Mouse (Mus musculus): ENCODE measurements around the gene Sema3g. TPM values are rescaled to one million over a fixed set of nuclear protein-coding genes. Genes with fewer than 3 reads are reported as not detected.

Sema3g gene
- total and polyA plus RNA-seq, 3 experiments, result 0.11 TPM; not detected in 2

DNA sequence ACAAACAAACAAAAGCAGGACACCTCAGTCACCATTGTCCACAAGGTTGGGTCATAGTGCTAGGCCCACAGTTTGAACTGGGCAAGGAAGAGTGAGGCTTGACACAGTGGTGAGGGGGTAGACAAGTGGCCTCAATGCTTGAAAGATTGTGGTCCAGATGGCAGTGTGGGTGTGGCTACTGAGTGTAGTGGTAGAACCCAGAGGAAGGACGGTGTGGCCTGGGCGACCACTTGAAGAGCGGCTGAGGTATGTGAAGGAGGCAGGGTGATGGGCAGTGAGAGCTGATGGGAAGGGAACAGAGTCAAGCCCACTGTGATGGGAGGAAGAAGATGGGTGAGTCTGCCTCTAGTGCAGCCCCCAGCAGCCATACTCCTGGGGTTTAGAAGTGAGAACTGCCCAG is 3.0 kb upstream of the Sema3g start:
- H3K27me3 ChIP-seq (ENCODE audit: insufficient read depth, low read length), result peaks cover 81% of the 10 kb centered on the region
- H3K4me1 ChIP-seq (ENCODE audit: insufficient read depth, low read depth, low read length), result peaks cover 8% of the 10 kb centered on the region
- no peaks in the 10 kb centered on the region for H3K36me3 ChIP-seq (replicated peaks)
- no peak for TF ChIP-seq POLR2AphosphoS5 (IDR thresholded peaks at IDR 0.05; ENCODE audit: insufficient replicate concordance, low read depth, low read length)
- TF ChIP-seq CTCF (IDR thresholded peaks at IDR 0.05; ENCODE audit: low read depth, low read length), result no peak
- no peak for TF ChIP-seq GATA1 (IDR thresholded peaks at IDR 0.05; ENCODE audit: borderline replicate concordance, low read length)
- no peak for TF ChIP-seq GATA2 (IDR thresholded peaks at IDR 0.05; ENCODE audit: borderline replicate concordance, low read depth, low read length)
- TF ChIP-seq TAL1 (conservative IDR thresholded peaks at IDR 0.05; ENCODE audit: low read depth, low read length), result no peak
- DNase-seq (ENCODE audit: low spot score), result no peak
- H3K9me3 ChIP-seq (replicated peaks), result no peaks in the 10 kb centered on the region
- no peak for ATAC-seq (ENCODE audit: extremely low read depth, insufficient number of reproducible peaks, low FRiP score, poor library complexity, severe bottlenecking)
- H3K4me3 ChIP-seq (ENCODE audit: low read depth, low read length), result no peak overlapping the region

DNA sequence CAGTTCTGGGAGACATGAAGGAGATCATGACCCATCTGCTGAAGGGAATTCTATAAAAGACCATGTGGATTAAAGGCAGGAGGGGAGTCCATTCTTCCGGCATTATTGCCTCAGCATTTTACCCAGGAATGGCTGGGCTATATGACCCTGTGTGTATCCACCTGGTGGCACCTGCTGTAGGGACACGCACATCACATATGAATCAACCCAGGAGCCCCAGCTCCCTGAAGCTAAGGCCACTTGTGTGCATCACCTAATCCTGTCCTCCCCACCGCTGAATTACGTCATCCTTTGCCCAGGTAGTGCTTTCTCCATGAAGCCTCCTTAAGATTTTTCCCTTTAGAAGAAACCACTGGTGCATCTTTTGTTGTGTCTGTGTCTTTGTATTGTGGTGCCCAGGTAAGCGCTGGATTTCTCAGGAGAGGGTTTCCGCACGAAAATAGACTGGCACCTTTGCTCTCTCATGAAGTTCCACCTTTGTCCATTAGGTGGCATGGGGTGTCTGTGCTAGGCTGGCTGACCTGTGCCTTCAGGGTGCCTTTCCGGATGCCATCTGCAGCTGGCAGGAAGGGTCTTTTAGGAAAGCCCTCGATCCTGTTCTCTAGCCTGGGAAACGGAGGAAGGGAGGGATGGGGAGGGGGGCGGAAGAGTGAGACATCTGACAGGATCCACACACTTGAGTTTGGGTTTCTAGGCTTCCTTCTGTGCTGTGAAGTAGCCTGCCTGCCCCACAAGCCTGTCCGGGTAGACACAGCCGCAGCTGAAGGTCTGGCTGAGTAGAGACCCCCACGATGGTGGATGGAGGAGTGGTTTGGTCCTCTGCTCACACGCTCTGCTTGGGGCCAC is 2.3 kb upstream of the Sema3g start:
- ATAC-seq (ENCODE audit: extremely low read depth, insufficient number of reproducible peaks, low FRiP score, poor library complexity, severe bottlenecking), result no peak
- TF ChIP-seq GATA1 (IDR thresholded peaks at IDR 0.05; ENCODE audit: borderline replicate concordance, low read length) (no peak), CTCF (IDR thresholded peaks at IDR 0.05; ENCODE audit: low read depth, low read length) (peak; percentile 49; the same call in 1 of the 2 replicates)
- no peaks in the 10 kb centered on the region for H3K9me3 ChIP-seq (replicated peaks)
- peak; percentile 64 for DNase-seq (ENCODE audit: low spot score)
- no peak overlapping the region for H3K4me3 ChIP-seq (ENCODE audit: low read depth, low read length)
- peaks cover 74% of the 10 kb centered on the region for H3K27me3 ChIP-seq (ENCODE audit: insufficient read depth, low read length)
- H3K4me1 ChIP-seq (ENCODE audit: insufficient read depth, low read depth, low read length), result peaks cover 8% of the 10 kb centered on the region
- no peaks in the 10 kb centered on the region for H3K36me3 ChIP-seq (replicated peaks)

DNA sequence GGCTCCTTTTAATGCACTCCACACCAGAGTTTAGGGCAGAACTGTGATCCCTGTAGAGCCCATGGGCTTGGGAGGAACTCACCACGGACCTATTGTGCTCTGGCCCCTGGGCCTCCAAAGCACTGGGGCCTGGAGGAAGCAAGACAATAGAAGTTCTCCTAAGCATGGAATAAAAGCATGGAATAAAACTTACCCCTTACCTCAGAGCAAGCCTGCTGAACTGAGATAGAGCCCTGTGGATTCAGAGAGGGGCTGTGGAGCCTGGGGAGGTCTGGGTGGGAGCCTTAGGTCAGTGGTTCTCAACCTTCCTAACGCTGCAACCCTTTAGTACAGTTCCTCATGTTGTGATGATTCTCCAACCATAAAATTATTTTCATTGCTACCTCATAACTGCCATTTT is 814 bp upstream of the Sema3g start, which contains the start of gene Nisch:
Nisch (minus strand) TSS at position 101 of the 400 bp plus-strand sequence.
- no peaks in the 10 kb centered on the region for H3K36me3 ChIP-seq (replicated peaks)
- peaks cover 4% of the 10 kb centered on the region for H3K4me1 ChIP-seq (ENCODE audit: insufficient read depth, low read depth, low read length)
- no peak for ATAC-seq (ENCODE audit: extremely low read depth, insufficient number of reproducible peaks, low FRiP score, poor library complexity, severe bottlenecking)
- TF ChIP-seq GATA2 (IDR thresholded peaks at IDR 0.05; ENCODE audit: borderline replicate concordance, low read depth, low read length) (no peak), TAL1 (conservative IDR thresholded peaks at IDR 0.05; ENCODE audit: low read depth, low read length) (no peak), POLR2AphosphoS5 (IDR thresholded peaks at IDR 0.05; ENCODE audit: insufficient replicate concordance, low read depth, low read length) (no peak), GATA1 (IDR thresholded peaks at IDR 0.05; ENCODE audit: borderline replicate concordance, low read length) (no peak), CTCF (IDR thresholded peaks at IDR 0.05; ENCODE audit: low read depth, low read length) (no peak)
- H3K27me3 ChIP-seq (ENCODE audit: insufficient read depth, low read length), result peaks cover 76% of the 10 kb centered on the region
- H3K9me3 ChIP-seq (replicated peaks), result no peaks in the 10 kb centered on the region
- H3K4me3 ChIP-seq (ENCODE audit: low read depth, low read length), result no peak within 1 kb of the TSS
- no peak for DNase-seq (ENCODE audit: low spot score)

DNA sequence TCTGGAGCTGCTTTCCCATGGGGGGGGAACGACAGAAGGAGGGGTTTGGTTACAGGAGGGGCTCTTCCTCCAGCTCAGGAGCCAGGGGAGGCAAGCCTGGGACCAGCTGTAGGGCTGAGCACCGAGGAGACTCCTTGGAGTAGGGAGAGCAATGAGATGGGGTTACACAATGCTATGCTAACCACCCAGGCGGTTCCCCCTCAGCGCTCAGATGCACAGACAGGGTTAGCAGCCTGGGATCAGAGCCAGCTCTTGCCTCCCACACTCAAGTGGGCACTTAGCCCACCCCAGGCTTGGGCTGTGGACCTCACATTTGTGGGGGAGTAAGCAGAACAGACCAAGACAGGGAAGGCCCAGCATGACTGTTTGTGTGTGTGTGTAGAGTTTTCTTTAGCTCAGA is 9.3 kb downstream of the Sema3g start:
- H3K9me3 ChIP-seq (replicated peaks), result no peaks in the 10 kb centered on the region
- TF ChIP-seq GATA1 (IDR thresholded peaks at IDR 0.05; ENCODE audit: borderline replicate concordance, low read length), result no peak
- TF ChIP-seq GATA2 (IDR thresholded peaks at IDR 0.05; ENCODE audit: borderline replicate concordance, low read depth, low read length), result no peak
- TF ChIP-seq CTCF (IDR thresholded peaks at IDR 0.05; ENCODE audit: low read depth, low read length), result no peak
- no peak for TF ChIP-seq POLR2AphosphoS5 (IDR thresholded peaks at IDR 0.05; ENCODE audit: insufficient replicate concordance, low read depth, low read length)
- TF ChIP-seq TAL1 (conservative IDR thresholded peaks at IDR 0.05; ENCODE audit: low read depth, low read length), result no peak
- H3K4me1 ChIP-seq (ENCODE audit: insufficient read depth, low read depth, low read length), result peaks cover 3% of the 10 kb centered on the region
- H3K4me3 ChIP-seq (ENCODE audit: low read depth, low read length), result no peak overlapping the region
- peaks cover 90% of the 10 kb centered on the region for H3K27me3 ChIP-seq (ENCODE audit: insufficient read depth, low read length)
- DNase-seq (ENCODE audit: low spot score) (no peak), ATAC-seq (ENCODE audit: extremely low read depth, insufficient number of reproducible peaks, low FRiP score, poor library complexity, severe bottlenecking) (no peak)
- no peaks in the 10 kb centered on the region for H3K36me3 ChIP-seq (replicated peaks)

DNA sequence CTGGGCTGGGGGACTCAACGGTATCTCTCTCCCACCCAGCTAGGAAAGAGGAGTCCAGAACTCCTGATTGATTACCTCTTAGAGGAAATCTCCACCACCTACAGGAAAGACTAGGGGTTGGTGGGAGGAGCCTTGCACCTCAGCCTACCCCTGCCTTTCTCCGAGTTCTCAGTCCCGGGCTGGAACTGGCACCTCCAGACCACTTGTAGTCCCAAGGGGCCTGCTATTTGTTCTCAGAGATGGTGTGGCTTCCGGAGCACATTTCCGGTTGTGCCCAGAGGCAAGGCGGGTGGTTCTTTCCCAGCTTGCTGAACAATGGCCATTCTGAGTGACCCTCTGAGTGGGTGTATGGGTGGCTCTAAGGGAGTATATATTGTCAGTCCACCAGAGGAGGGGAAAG is 10.6 kb downstream of the Sema3g start:
- no peaks in the 10 kb centered on the region for H3K9me3 ChIP-seq (replicated peaks)
- ATAC-seq (ENCODE audit: extremely low read depth, insufficient number of reproducible peaks, low FRiP score, poor library complexity, severe bottlenecking) (no peak), DNase-seq (ENCODE audit: low spot score) (no peak)
- TF ChIP-seq GATA2 (IDR thresholded peaks at IDR 0.05; ENCODE audit: borderline replicate concordance, low read depth, low read length) (no peak), TAL1 (conservative IDR thresholded peaks at IDR 0.05; ENCODE audit: low read depth, low read length) (no peak), GATA1 (IDR thresholded peaks at IDR 0.05; ENCODE audit: borderline replicate concordance, low read length) (no peak), POLR2AphosphoS5 (IDR thresholded peaks at IDR 0.05; ENCODE audit: insufficient replicate concordance, low read depth, low read length) (no peak), CTCF (IDR thresholded peaks at IDR 0.05; ENCODE audit: low read depth, low read length) (no peak)
- peaks cover 3% of the 10 kb centered on the region for H3K4me1 ChIP-seq (ENCODE audit: insufficient read depth, low read depth, low read length)
- no peak overlapping the region for H3K4me3 ChIP-seq (ENCODE audit: low read depth, low read length)
- peaks cover 91% of the 10 kb centered on the region for H3K27me3 ChIP-seq (ENCODE audit: insufficient read depth, low read length)
- no peaks in the 10 kb centered on the region for H3K36me3 ChIP-seq (replicated peaks)

DNA sequence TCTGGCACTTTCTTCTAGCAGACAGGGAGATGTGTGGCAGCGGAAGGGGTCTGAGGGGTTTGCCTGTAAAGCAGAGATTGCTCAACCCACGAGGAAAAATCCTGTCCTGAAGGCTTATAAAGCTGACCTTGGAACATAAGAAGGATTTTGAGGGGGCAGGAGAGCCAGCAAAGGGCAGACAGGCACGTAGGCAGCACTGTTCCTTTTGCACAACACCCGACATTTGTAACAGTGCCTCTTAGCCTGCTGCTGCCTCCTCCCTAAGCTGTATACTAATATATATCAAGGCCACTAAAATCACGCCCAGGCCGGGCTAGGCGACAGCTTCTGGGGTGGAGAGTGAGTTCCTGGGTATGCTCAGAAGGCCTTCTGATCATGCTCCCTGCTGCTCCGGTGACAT is 12.8 kb downstream of the Sema3g start:
- no peak overlapping the region for H3K4me3 ChIP-seq (ENCODE audit: low read depth, low read length)
- TF ChIP-seq POLR2AphosphoS5 (IDR thresholded peaks at IDR 0.05; ENCODE audit: insufficient replicate concordance, low read depth, low read length) (no peak), CTCF (IDR thresholded peaks at IDR 0.05; ENCODE audit: low read depth, low read length) (no peak), GATA2 (IDR thresholded peaks at IDR 0.05; ENCODE audit: borderline replicate concordance, low read depth, low read length) (no peak), TAL1 (conservative IDR thresholded peaks at IDR 0.05; ENCODE audit: low read depth, low read length) (no peak), GATA1 (IDR thresholded peaks at IDR 0.05; ENCODE audit: borderline replicate concordance, low read length) (no peak)
- DNase-seq (ENCODE audit: low spot score), result no peak
- no peaks in the 10 kb centered on the region for H3K9me3 ChIP-seq (replicated peaks)
- peaks cover 89% of the 10 kb centered on the region for H3K27me3 ChIP-seq (ENCODE audit: insufficient read depth, low read length)
- no peak for ATAC-seq (ENCODE audit: extremely low read depth, insufficient number of reproducible peaks, low FRiP score, poor library complexity, severe bottlenecking)
- peaks cover 11% of the 10 kb centered on the region for H3K4me1 ChIP-seq (ENCODE audit: insufficient read depth, low read depth, low read length)
- no peaks in the 10 kb centered on the region for H3K36me3 ChIP-seq (replicated peaks)

Measured in G1E (cell line).